Mouse (Mus musculus): ENCODE measurements around the gene Nup50. TPM values are rescaled to one million over a fixed set of nuclear protein-coding genes. Genes with fewer than 3 reads are reported as not detected.

Gene Nup50
- 70.9 TPM for total RNA-seq (2023)

DNA sequence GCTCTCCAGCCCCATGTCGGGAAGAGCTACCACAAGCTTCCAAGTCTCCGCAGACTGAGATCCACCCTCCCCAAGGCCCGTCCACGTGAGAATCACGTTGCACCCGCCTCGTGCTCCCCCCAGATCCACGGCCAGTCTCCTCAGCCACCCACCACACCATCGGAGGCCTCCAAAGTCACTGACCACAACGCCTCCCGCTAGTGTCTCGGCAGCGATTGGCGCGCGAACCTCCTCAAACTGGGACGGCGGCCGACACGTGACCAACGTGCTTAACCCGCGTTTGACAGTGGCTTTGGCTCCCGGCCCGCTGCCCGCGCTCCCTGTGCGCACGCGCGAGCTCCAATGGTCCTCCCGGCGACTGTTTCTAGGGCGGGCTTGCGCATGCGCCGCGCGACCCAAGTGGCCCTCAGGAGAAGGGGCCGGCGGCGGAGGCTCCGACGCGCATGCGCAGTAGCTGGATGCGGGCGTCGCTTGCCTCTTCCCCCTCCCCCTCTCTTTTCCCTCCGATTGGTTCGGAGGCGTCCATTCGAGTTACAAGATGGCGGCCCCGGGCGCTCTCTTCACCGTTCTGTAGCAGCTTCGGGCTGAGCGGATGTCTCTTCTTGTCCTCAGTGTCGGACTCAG lies at the start of gene Nup50:
TSS of gene Nup50 (plus strand) at position 528 of the 624 bp plus-strand sequence.

DNA sequence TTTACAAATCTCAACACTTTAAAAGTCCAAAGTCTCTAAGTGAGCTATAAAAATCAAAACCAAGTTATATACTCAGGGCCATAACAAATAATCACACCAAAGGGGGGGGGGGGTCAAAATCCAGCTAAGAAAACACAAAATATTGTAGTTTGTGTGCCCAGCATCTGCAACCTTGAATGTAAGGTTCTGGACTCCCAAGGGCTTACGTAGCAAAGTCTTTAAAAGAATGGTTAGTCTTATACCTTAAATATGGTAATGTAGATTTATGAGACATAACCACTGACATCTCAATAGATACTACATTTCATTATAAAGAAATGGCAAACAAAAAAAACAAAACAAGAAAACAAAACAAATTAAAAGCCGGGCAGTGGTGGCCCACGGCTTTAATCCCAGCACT lies 3.3 kb upstream of the Nup50 start, which contains the start of gene Gm29666:
TSS of gene Gm29666 (minus strand) at position 101 of the 400 bp plus-strand sequence.

DNA sequence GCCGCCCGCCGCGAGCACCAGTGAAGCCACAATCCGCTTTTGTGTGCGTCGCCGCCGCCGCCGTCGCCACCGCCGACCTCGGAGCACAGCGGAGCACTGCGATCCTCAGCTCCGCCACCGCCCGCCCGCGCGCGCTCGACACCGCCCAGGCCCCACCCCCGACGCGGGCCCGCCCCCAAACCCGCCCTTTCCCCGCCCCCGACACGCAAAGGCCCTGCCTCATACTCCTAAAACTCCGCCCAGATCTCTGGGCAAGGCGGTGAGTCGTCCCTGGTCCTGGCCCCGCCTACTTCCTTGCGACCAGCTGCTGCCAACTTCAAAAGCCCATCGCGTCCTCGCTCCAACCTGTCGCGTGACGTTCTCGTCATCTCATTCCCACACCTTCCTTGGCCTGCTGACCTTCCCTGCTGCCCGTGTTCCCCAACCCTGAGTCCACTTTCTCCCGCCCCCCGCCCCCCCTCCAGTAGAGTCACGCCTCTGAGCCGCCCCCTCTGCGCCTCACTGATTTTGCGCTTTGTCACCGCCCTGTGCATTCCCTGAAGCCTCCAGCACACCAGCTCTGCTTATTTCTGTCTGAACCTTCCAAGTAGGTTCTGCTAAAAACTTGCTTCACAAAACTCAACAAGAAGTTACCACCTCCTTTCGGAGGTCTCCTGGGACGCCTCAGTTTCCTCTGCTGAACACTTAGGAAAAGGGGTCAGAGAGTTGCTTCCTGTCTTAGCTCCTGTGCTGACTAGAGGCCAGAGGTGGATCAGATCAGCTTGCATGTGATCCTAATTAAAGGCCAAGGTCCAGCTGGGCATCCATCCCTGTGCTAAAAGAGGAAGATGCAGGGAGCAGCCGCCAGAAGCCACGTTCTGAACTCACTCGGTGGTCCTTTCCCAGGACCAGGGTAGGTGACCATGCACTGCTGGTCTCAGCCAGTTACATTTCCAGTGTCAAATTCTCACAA lies 64.9 kb downstream of the Nup50 start, which contains the start of gene 5031439G07Rik:
TSS of gene 5031439G07Rik (minus strand) at position 678 of the 952 bp plus-strand sequence.

Other genes with a start within 250 kb of the Nup50 start
- 0.50 TPM for gene Arhgap8, start 203.4 kb upstream of the Nup50 start, total RNA-seq (2023)
- gene Phf21b, start 67.4 kb upstream of the Nup50 start, total RNA-seq (2023) = 5.4 TPM
- 0.47 TPM for gene Gm29666, start 3.4 kb upstream of the Nup50 start, total RNA-seq (2023)
- 13.1 TPM for gene 5031439G07Rik, start 65.1 kb downstream of the Nup50 start, total RNA-seq (2023)
- gene Upk3a, start 93.7 kb downstream of the Nup50 start, total RNA-seq (2023) = not detected
- gene Fam118a, start 105.5 kb downstream of the Nup50 start, total RNA-seq (2023) = 157 TPM
- gene Smc1b, start 208.6 kb downstream of the Nup50 start, total RNA-seq (2023) = not detected
- gene Ribc2, start 208.7 kb downstream of the Nup50 start, total RNA-seq (2023) = not detected